Mouse (Mus musculus) forebrain, embryonic 11.5 days (tissue): Measurements from ENCODE around the gene Fev. TPM values are rescaled to one million over a fixed set of nuclear protein-coding genes. Genes with fewer than 3 reads are reported as not detected.

Experiments
- ATAC-seq: fragments of 200-750 bp; cut with Nextera tagmentation; replicated peaks from 2 replicates; pipeline ENCODE4 v1.8.0; 2017; ENCODE audit warnings: moderate TSS enrichment; ENCODE audit not compliant: low FRiP score
- DNase-seq: peaks from one replicate; pipeline ENCODE4 v3.0.0-alpha.2; 2017; ENCODE audit warnings: low spot score
- H3K27ac ChIP-seq: fragments of 300-500 bp; sonication (generic); 2 replicates; pipeline ENCODE4 v1.5.1; 2014; ENCODE audit warnings: low read depth, low read length
- H3K27me3 ChIP-seq: fragments of 300-500 bp; sonication (generic); 2 replicates; pipeline ENCODE4 v1.6.1; 2014; ENCODE audit warnings: mild to moderate bottlenecking, low read length, mixed read lengths; ENCODE audit not compliant: control insufficient read depth, insufficient read depth
- H3K36me3 ChIP-seq: fragments of 300-500 bp; sonication (generic); 2 replicates; pipeline ENCODE4 v1.6.1; 2014; ENCODE audit warnings: mild to moderate bottlenecking, low read length, moderate library complexity, mixed read lengths; ENCODE audit not compliant: control insufficient read depth, insufficient read depth
- H3K4me1 ChIP-seq: fragments of 300-500 bp; sonication (generic); replicated peaks from 2 replicates; pipeline ENCODE4 v1.6.1; 2014; ENCODE audit warnings: low read length, mixed read lengths; ENCODE audit not compliant: control insufficient read depth, insufficient read depth
- H3K4me2 ChIP-seq: fragments of 300-500 bp; sonication (generic); 2 replicates; pipeline ENCODE4 v1.6.1; 2014; ENCODE audit warnings: low read depth, mild to moderate bottlenecking, low read length, moderate library complexity, mixed read lengths; ENCODE audit not compliant: severe bottlenecking
- H3K4me3 ChIP-seq: fragments of 300-500 bp; sonication (generic); 2 replicates; pipeline ENCODE4 v1.5.1; 2014; ENCODE audit warnings: low read depth, low read length
- H3K9ac ChIP-seq: fragments of 300-500 bp; sonication (generic); 2 replicates; pipeline ENCODE4 v1.6.1; 2014; ENCODE audit warnings: low read length
- H3K9me3 ChIP-seq: fragments of 300-500 bp; sonication (generic); 2 replicates; pipeline ENCODE4 v1.6.1; 2016; ENCODE audit warnings: low read length, mixed read lengths; ENCODE audit not compliant: control insufficient read depth
- WGBS: fragments of 180-500 bp; shearing (Covaris S2); extraction: QIAGEN DNeasy Blood & Tissue Kit; methylation state at CpG from one replicate; pipeline ENCODE4 v1.1.7; 2014; 5-methylcytosine and 5-hydroxymethylcytosine counted together
- polyA plus RNA-seq: library from polyadenylated mRNA; unstranded; fragments of >200 nt; fragmentation: Nextera tagmentation; extraction: Ambion mirVana; gene quantifications from 2 replicates; pipeline ENCODE4 v1.2.1, GENCODE M21; 2014

Gene Fev
- polyA plus RNA-seq, 1 experiment from 2014 or later, result not detected

GRCm38 (mm10) chr1:74858805-74859204 is 26.4 kb downstream of the Fev start:
- peaks cover 36% of the 10 kb centered on the region for H3K27me3 ChIP-seq
- H3K27ac ChIP-seq, result no peak overlapping the region
- no peaks in the 10 kb centered on the region for H3K9me3 ChIP-seq
- H3K4me1 ChIP-seq, result peaks cover 23% of the 10 kb centered on the region
- peak overlapping the region; percentile 36 for H3K4me3 ChIP-seq
- no peak for ATAC-seq
- peak overlapping the region; percentile 74 for H3K4me2 ChIP-seq
- H3K9ac ChIP-seq, result peak overlapping the region; percentile 27
- 3% methylated on average over 16 of the region's 16 CpGs for WGBS
- H3K36me3 ChIP-seq, result no peaks in the 10 kb centered on the region
- no peak for DNase-seq

GRCm38 (mm10) chr1:74858171-74858719 is 27.0 kb downstream of the Fev start:
- Histone ChIP-seq H3K27me3 (peaks cover 39% of the 10 kb centered on the region), H3K36me3 (no peaks in the 10 kb centered on the region), H3K9me3 (no peaks in the 10 kb centered on the region), H3K27ac (no peak overlapping the region), H3K4me2 (peak overlapping the region; percentile 74), H3K4me1 (peaks cover 23% of the 10 kb centered on the region), H3K4me3 (peak overlapping the region; percentile 36), H3K9ac (peak overlapping the region; percentile 27)
- ATAC-seq (peak; percentile 55), DNase-seq (peak; percentile 85)
- WGBS, result under 1% methylated on average over 29 of the region's 29 CpGs

- peak overlapping the region; percentile 14; the same call in 1 of the 2 replicates for H3K9ac ChIP-seq
- H3K4me2 ChIP-seq, result peak overlapping the region; percentile 74; the same call in 1 of the 2 replicates
- peaks cover 40% of the 10 kb centered on the region for H3K27me3 ChIP-seq
These were observed 27.5 kb downstream of the Fev start for GRCm38 (mm10) chr1:74857677-74858076.

GRCm38 (mm10) chr1:74857201-74857600 is 28.0 kb downstream of the Fev start:
- H3K4me2 ChIP-seq, result peak overlapping the region; percentile 74; the same call in 1 of the 2 replicates
- H3K36me3 ChIP-seq, result no peaks in the 10 kb centered on the region
- H3K4me3 ChIP-seq, result peak overlapping the region; percentile 71
- no peak overlapping the region for H3K27ac ChIP-seq
- H3K27me3 ChIP-seq, result peaks cover 43% of the 10 kb centered on the region
- 3% methylated on average over 20 of the region's 20 CpGs for WGBS
- no peak overlapping the region for H3K9ac ChIP-seq
- no peak for ATAC-seq
- no peaks in the 10 kb centered on the region for H3K9me3 ChIP-seq
- peak; percentile 54 for DNase-seq
- peaks cover 23% of the 10 kb centered on the region for H3K4me1 ChIP-seq

More at GRCm38 (mm10) chr1:74857677-74858076, 27.5 kb downstream of the Fev start:
- Histone ChIP-seq H3K36me3 (no peaks in the 10 kb centered on the region), H3K27ac (no peak overlapping the region), H3K4me1 (peaks cover 23% of the 10 kb centered on the region), H3K4me3 (peak overlapping the region; percentile 36), H3K9me3 (no peaks in the 10 kb centered on the region)
- DNase-seq (no peak), ATAC-seq (no peak)
- WGBS, result 2% methylated on average over 4 of the region's 4 CpGs

- no peak overlapping the region for H3K27ac ChIP-seq
- no peak overlapping the region for H3K9ac ChIP-seq
- WGBS, result 2% methylated on average over 7 of the region's 7 CpGs
- DNase-seq, result no peak
- ATAC-seq, result no peak
- H3K4me2 ChIP-seq, result peak overlapping the region; percentile 74; the same call in 1 of the 2 replicates
- peaks cover 24% of the 10 kb centered on the region for H3K4me1 ChIP-seq
- no peaks in the 10 kb centered on the region for H3K36me3 ChIP-seq
- peak overlapping the region; percentile 71 for H3K4me3 ChIP-seq
- H3K27me3 ChIP-seq, result peaks cover 46% of the 10 kb centered on the region
- no peaks in the 10 kb centered on the region for H3K9me3 ChIP-seq
These were observed 28.4 kb downstream of the Fev start for GRCm38 (mm10) chr1:74856791-74857190.

- Histone ChIP-seq H3K4me3 (peak overlapping the region; percentile 71), H3K27ac (no peak overlapping the region), H3K9ac (peak overlapping the region; percentile 75), H3K27me3 (peaks cover 48% of the 10 kb centered on the region), H3K36me3 (no peaks in the 10 kb centered on the region), H3K4me1 (peaks cover 29% of the 10 kb centered on the region), H3K9me3 (no peaks in the 10 kb centered on the region), H3K4me2 (peak overlapping the region; percentile 90)
- DNase-seq (no peak), ATAC-seq (no peak)
- 2% methylated on average over 11 of the region's 11 CpGs for WGBS
These were observed 28.8 kb downstream of the Fev start for GRCm38 (mm10) chr1:74856439-74856720.

GRCm38 (mm10) chr1:74855651-74856438 is 29.4 kb downstream of the Fev start:
- WGBS, result under 1% methylated on average over 74 of the region's 74 CpGs
- Histone ChIP-seq H3K36me3 (no peaks in the 10 kb centered on the region), H3K9ac (peak overlapping the region; percentile 75), H3K4me2 (peak overlapping the region; percentile 90), H3K27ac (no peak overlapping the region), H3K27me3 (peaks cover 48% of the 10 kb centered on the region), H3K9me3 (no peaks in the 10 kb centered on the region), H3K4me1 (peaks cover 30% of the 10 kb centered on the region), H3K4me3 (peak overlapping the region; percentile 71)
- peak; percentile 70 for DNase-seq
- ATAC-seq, result no peak

GRCm38 (mm10) chr1:74855156-74855555 is 30.1 kb downstream of the Fev start:
- H3K27me3 ChIP-seq, result peaks cover 48% of the 10 kb centered on the region
- WGBS, result 0% methylated on average over 41 of the region's 48 CpGs
- ATAC-seq (peak; percentile 6; the same call in 1 of the 2 replicates), DNase-seq (peak; percentile 75)
- peak overlapping the region; percentile 71 for H3K4me3 ChIP-seq
- no peak overlapping the region for H3K27ac ChIP-seq
- no peaks in the 10 kb centered on the region for H3K9me3 ChIP-seq
- peak overlapping the region; percentile 75 for H3K9ac ChIP-seq
- H3K4me1 ChIP-seq, result peaks cover 30% of the 10 kb centered on the region
- H3K36me3 ChIP-seq, result no peaks in the 10 kb centered on the region
- H3K4me2 ChIP-seq, result peak overlapping the region; percentile 90
